Mouse (Mus musculus) adrenal gland, adult (tissue): ENCODE measurements around the gene Rbpms2.
"Not testable (repeated sequence)": the region's sequence is repeated elsewhere in the genome, so short reads cannot be mapped to it uniquely, and the experiment has no call there.

Experiments used
- DNase-seq, 2 experiments: peaks; one replicate each; pipeline ENCODE4 v3.0.0; 2022 to 2023; ENCODE audit warnings: low spot score in 1 of 2; ENCODE audit not compliant: inconsistent age in 2 of 2

The Rbpms2 gene

GRCm38 (mm10) chr9:65654700-65655237 is 25.3 kb downstream of the Rbpms2 start:
- peak; percentile 55 to 59 for DNase-seq

- DNase-seq = peak in 1 of 2 experiments; percentile 61
These were observed 26.1 kb downstream of the Rbpms2 start for GRCm38 (mm10) chr9:65655540-65655939.

GRCm38 (mm10) chr9:65657218-65657617 is 27.8 kb downstream of the Rbpms2 start:
- no peak for DNase-seq

GRCm38 (mm10) chr9:65661029-65661428 is 31.6 kb downstream of the Rbpms2 start:
- peak; percentile 43 to 62 for DNase-seq

- DNase-seq = no peak
These were observed 32.0 kb downstream of the Rbpms2 start for GRCm38 (mm10) chr9:65661493-65661892.

GRCm38 (mm10) chr9:65664163-65664562 is 34.7 kb downstream of the Rbpms2 start:
- peak; percentile 64 to 91 for DNase-seq

GRCm38 (mm10) chr9:65666042-65666441 is 36.6 kb downstream of the Rbpms2 start:
- DNase-seq = peak; percentile 74 to 90

GRCm38 (mm10) chr9:65667701-65668100 is 38.3 kb downstream of the Rbpms2 start, which contains the start of gene Oaz2:
Oaz2 (plus strand) TSS chr9:65668001.
- DNase-seq = no peak

- peak; percentile 88 to 94 for DNase-seq
These were observed 42.0 kb downstream of the Rbpms2 start for GRCm38 (mm10) chr9:65671431-65671931.

GRCm38 (mm10) chr9:65672996-65673395 is 43.5 kb downstream of the Rbpms2 start:
- peak in 1 of 2 experiments; percentile 41 for DNase-seq

- peak in 1 of 2 experiments; percentile 67 for DNase-seq
These were observed 46.3 kb downstream of the Rbpms2 start for GRCm38 (mm10) chr9:65675461-65676357.

- DNase-seq = peak; percentile 97 to 99
These were observed 47.1 kb downstream of the Rbpms2 start for GRCm38 (mm10) chr9:65676358-65677118.

- peak in 1 of 2 experiments; percentile 62 for DNase-seq
These were observed 47.6 kb downstream of the Rbpms2 start for GRCm38 (mm10) chr9:65677119-65677462.

GRCm38 (mm10) chr9:65679181-65679761 is 49.8 kb downstream of the Rbpms2 start:
- DNase-seq = peak; percentile 38 to 71

GRCm38 (mm10) chr9:65680938-65681633 is 51.6 kb downstream of the Rbpms2 start:
- DNase-seq = no peak

- peak in 1 of 2 experiments; percentile 44 for DNase-seq
These were observed 52.1 kb downstream of the Rbpms2 start for GRCm38 (mm10) chr9:65681634-65681940.

GRCm38 (mm10) chr9:65682183-65682582 is 52.7 kb downstream of the Rbpms2 start:
- no peak for DNase-seq

- peak in 1 of 2 experiments; percentile 71 for DNase-seq
These were observed 53.5 kb downstream of the Rbpms2 start for GRCm38 (mm10) chr9:65682994-65683393.

GRCm38 (mm10) chr9:65684704-65685103 is 55.3 kb downstream of the Rbpms2 start:
- DNase-seq = no peak

GRCm38 (mm10) chr9:65689869-65690268 is 60.4 kb downstream of the Rbpms2 start:
- DNase-seq = not testable (repeated sequence)
